Mouse (Mus musculus): ENCODE data around the gene Azin2.

Azin2 gene

DNA sequence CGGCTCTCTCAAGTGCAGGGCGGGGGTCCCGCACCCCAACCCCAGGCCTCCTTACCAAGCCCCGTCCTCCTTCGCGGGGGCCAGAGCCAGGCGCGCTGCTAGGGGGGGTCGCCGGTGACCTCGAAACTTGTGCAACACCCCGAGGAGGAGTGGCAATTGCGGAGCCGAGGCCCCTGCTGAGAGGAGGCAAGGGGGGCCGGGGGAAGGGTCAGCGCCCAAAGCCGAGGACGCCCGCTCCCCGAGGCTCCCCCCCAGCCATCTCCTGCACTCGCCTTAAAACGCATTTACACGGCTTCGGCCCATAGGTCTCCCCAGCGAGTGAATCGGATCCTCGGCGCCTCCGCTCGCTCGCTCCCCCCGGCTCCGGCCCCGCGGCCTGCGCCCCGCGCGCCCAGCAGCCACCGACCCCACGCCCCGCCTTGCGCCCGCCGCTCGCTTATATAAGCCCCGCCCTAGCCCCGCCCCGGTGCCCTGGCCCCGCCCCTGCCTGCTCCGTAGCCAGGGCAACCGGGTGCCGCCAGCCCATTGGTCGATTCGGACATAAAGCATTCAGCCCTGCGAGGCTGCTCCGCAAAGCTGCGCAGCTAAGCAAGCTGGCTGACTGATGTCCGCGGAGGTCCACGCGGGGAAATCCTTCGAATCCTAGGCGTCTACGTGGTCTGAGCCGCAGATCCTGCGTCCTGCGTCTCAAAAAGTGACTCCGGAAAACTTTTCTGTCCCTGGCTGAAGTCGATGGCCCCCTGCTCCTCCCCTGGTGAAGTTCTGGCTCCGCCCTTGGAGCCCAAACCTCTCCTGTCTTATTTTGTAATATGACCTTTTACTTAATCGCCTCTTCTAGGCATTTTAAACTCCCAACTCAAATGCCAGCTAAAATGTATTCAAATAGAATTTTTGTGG is at the start of gene Azin2:
Gene Azin2 (minus strand): TSS at position 414 of the 897 bp plus-strand sequence.
- DNase-seq = peak; percentile 93

DNA sequence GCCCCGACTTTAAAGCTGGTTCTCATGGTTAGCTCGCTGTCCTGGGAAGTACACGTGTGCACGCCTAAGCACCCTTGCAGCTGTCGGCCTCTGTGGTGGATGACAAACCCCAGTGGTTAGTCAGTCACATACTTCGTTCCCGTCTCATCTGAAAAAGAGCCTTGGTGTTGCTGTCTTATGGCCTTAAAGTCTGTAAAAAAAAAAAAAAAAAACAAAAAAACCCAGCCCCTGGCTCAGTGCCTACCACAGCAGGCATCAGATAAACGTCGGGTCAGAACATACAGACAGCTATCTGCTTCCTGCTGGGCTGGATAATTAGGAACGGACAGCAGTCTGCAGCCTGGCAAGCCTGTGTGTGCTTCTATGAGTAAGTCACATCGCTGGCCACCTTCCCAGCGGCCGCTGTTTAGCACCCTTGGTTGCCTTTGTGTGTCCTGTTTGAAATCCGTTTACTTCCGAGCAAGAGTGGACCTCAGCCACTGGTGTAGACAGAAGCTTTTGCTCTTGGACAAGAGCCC is 49.4 kb upstream of the Azin2 start:
- peak; percentile 55 for DNase-seq

DNA sequence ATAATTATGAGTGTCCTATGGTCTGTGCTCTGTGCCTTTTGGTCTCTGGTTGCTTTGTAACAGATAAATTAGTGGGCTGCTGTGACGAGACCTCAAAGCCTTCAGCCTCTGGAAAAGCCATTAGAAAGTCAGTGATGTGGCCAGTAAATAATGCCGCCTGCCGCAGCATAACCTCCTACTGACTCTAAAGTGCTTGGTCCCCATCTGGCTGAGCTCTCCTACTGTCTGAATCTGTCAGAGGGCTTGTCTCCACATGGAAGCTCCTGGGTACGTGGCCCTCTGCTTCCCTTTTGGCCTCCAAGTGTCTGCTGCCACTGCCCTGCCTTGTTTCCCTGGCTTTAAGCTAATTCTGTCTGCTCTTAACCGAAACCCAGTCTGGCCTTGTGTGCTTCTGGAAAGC is 47.3 kb upstream of the Azin2 start:
- DNase-seq = no peak

DNA sequence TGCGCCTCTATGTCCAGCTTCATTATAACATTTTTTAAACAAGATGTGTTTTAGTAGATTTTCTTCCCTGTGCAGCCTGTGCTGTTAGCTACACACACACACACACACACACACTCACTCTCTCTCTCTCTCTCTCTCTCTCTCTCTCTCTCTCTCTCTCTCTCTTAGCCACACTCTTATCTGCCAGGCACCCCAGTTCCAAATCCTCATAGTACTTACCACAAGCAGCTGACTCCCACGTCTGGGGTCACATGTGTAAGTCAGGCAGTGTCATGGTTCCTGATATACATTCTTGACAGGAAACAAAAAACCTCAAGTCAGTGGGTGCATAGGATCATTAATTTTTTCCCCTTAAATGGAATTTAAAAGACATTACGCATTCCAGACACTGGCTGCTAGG is 46.4 kb upstream of the Azin2 start:
- no peak for DNase-seq

DNA sequence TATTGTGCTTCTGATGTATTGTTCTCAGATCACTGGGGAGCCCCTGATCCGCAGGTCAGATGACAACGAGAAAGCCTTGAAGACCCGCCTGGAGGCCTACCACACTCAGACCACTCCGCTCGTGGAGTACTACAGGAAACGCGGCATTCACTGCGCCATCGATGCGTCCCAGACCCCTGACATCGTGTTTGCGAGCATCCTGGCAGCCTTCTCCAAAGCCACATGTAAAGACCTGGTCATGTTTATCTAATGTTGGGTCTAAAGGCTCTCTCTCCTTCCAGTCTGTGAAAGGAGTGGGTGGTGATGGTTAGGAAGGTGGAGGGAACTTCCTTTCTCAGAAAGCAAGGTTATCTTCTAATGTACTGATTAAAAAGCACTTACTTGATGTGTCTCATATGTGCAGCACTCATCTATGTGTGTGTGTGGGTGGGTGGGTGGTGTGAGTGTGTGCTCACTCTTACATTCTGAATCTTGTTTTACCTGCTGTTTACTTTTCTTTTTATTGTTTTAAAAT is 45.8 kb upstream of the Azin2 start:
- DNase-seq = no peak

DNA sequence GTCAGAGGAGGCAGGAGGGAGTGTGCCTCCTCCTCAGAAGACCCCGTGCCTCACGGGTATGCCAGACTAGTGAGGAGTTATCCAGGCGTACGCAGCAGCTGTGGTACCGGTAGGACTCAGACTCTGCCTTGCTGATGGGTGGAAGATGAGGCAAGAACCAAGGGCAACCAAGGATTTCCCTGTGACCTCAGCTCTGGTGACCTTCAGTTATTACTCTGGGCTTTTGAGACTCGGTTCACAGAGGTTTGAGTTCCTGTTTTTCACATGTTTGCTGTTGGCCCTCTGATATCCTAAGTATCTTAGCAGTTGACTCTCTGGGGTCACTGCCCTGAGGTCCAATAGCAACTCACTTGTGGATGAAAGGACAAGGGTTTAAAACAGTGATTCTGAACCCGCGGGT is 41.5 kb upstream of the Azin2 start:
- no peak for DNase-seq

DNA sequence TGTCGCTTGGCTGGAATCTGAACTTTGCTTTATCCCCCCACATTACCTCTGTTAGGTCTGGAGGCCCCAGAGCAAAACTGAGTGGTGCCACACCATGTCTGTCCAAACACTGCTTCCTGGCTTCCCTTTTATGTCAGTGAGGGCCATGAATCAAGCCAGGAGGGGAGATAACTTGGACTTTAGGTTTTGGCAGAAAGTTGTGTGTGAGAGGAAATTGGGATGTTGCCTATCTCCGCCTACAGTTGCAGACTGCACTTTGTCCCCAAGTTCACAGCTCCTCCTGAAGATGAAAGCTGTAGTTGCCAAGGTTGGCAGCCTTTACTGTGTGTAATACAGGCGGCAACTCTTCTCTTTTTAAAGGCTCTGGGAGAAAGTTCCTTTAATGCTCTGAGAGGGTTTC is 38.5 kb upstream of the Azin2 start:
- DNase-seq = no peak

DNA sequence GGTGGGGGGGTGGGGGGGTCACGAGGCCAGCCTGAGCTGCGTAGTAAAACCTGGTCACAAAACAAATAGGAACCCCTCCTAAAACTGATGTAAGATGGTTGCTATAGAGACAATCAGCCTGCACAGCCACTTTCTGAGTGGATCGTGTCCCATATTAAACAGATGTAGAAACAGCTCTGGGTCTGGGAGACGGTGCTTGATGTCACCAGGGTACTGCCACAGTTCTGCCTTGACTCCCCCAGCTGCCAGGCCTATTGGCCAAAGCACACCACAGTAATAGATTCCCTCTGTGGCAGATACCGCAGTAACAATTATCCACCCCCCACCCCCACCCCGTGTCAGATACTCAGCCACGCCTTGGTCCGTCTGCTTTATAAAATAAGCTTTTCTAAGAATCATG is 36.2 kb upstream of the Azin2 start:
- no peak for DNase-seq

DNA sequence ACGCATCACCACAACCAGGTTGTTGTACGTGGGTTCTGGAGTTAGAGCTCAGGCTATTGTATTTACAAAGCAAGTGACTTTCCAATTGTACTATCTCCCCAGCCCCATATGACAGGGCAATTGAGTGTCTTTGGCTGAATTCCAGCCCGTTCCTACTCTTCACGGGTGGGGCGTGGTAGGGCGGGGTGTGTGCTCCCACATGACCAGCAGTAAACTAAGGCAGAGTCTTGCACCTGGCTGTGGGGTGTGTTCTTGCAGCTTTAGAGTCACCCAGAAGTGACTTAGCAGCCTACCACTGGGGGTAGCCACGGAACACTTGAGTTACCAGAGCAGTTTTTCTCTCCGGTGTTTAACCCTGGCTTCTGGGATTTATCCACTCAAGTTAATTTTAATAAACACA is 35.0 kb upstream of the Azin2 start:
- no peak for DNase-seq

DNA sequence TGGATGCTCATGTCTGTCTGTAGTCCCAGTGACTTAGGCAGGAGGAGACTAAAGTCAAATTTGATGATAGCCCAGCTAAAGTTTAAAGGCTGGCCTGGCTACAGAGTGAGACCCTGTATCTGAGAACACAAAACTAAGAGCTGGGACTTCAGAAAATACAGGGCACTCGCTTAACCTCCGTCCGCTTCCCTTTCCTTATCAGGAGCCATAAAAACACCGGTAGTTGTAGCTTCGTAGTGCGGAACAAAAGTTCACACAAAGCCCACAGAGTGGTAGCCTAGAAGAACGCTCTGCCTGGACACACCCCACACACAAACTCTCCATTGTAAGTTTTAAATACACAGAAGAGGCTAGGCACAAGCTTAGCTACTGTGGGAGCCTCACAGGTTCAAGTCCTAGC is 33.0 kb upstream of the Azin2 start:
- DNase-seq = no peak

DNA sequence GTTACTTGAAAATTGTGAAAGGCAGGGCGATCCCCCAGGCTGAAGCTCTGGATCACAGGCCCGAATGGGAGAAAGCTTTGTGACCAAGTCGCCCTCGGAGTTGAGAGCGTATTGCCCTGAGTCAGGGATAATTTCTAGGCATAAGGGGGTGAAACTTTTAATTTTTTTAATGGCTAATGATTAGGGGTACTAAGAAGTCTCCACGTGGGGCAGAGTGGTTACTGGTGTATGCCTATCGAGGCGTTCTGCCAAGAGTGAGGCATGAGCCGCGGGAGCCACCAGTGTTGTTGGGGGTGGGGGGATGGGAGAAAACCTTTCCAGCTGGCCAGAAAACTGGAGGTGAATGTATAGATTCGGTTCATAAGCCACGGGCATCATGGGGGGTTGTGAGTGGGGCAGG is 31.4 kb upstream of the Azin2 start:
- no peak for DNase-seq

DNA sequence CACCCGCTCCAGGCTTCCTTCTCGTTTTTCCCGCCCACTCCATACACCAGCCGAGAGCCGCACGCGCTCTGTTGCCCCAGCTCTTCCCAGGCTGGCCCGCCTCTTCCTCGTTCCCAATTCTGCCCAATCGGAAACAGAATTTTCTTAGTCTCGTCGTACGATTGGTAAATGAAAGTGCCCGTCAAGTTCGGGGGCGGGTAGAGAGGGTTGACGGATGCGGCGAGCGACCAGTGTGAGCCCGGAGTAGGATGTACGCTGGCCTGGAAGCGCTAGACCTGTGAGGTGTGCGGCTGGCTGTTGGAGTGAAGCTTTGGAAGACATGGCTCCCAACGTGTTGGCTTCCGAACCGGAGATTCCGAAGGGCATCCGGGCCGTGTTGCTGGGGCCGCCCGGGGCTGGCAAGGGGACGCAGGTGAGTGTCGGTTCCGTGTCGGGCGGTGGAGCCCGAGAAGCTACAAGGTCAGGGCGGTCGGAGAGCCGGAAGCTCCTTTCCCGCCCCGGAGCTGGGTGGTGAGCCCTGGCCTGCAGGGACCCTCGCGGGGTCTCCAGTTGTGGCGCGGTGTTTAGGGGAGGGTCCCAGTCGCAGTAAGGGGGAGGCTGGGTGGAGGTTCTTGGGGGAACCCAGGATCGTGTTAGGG is 30.9 kb upstream of the Azin2 start:
- DNase-seq = peak; percentile 98

DNA sequence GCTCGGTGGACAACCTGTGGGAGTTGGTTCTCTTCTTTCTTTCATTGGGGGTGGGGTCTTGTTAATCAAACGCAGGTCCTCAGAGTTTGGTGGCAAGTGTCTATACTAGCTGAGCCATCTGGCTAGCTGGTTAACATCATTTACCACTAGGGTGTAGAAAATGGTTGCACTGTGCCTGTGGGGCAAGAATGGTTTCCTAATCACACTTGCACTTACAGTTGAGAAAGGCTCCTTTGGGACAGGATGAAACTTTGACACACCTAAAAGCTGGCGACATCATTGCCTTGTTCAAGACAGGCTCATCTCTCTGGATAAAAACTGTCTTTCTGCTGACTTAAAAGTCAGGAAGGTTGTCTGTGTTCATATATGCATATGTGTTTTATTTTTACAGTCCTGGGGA is 29.9 kb upstream of the Azin2 start:
- DNase-seq = no peak

DNA sequence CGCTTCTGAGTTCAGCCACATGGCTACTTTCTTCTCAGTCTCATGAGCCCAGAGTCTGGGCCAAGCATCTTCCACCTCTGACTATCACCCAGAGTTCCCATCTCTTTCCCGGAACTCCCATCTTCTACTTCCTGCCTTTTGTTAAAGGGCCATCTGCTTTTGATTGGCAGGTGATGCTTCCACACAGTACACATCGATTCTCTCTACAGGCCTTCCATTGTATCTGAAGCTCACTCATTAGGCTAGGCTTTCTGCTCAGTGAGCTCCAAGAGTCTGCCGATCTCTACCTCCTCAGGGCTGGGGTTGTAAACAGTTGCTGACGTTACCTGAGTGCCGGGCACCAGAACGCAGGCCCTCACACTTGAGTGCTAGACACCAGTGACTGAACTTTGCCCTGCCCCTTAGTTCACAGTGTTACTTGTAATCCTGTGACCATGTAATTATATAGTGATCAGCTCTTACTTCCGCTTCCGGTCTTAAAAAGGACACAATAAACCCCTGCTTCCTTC is 29.3 kb upstream of the Azin2 start, which contains the start of gene Ak2:
Gene Ak2 (plus strand): TSS at position 459 of the 509 bp plus-strand sequence.
- no peak for DNase-seq

DNA sequence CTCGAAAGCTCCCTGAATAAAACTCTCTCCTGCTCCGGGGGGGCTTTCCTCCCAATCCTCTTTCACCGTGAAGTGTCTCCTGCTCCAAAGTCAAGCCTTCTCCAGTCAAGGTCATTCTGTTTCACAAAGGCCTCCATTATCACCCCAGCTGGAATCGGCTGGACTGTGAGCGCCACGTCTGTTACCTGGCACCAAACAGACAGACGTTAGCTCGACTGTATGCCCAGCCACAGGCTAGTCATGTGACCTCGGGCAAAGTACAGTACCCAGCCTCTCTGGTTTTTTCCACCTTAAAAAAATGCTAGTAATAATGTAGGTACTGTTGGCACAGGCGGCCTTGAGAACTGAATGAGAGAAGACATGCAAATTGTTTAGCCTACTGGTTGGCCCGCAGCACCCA is 27.4 kb upstream of the Azin2 start:
- no peak for DNase-seq

DNA sequence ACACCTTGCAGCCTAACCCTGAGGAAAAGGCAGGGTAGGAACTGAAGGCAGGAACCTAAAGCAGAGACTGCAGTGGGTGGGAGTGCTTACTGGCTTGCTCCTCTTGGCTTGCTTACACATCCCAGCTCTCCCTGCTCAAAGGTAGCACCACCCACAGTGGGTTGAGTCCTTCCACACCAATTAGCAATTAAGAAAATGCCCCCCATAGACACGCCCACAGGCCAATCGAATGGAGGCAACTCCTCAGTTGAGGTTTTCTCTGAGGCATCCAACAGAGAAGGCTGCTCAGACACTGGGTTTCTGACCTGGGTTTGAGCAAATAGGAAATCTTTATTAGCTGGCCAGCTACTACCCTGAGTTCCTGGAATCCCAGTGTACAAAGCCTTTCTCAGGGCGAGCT is 26.7 kb upstream of the Azin2 start:
- DNase-seq = no peak

DNA sequence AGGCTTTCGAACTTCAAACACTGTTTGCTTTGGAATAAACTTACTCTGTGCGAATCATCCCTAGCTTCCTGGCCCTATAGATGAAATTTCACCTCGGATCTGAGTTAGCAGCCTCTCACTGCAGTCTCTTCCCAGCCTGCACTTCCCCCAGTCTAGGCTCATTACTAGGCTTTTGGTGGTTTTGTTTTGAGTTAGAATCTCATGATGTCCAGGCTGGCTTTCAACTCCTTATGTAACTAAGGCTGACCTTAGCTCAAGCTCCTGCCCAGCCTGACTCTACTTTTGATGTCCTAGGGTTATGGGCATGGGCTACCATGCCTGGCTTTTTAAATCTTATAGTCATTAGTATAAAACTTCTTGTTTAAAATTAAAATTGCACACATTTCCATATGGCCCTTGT is 22.4 kb upstream of the Azin2 start:
- no peak for DNase-seq

DNA sequence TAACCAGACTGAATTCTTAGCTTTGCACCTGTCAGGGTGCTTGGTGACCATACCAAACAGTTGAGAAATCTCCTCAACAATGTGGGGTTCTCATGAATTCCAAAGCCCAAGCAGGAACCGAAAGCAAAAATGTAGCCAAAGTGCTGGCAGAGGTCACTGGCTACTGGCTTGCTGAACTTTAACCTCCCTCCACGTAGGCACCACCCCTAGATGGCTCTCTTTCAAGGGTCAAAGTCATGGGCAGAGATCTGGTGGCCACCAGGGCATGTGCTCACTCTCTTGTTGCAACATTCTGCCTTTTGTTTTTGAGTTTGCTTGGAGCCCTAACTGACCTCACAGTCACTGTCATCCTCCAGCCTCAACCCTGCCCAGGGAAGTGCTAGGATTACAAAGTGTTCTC is 21.4 kb upstream of the Azin2 start:
- DNase-seq = no peak

DNA sequence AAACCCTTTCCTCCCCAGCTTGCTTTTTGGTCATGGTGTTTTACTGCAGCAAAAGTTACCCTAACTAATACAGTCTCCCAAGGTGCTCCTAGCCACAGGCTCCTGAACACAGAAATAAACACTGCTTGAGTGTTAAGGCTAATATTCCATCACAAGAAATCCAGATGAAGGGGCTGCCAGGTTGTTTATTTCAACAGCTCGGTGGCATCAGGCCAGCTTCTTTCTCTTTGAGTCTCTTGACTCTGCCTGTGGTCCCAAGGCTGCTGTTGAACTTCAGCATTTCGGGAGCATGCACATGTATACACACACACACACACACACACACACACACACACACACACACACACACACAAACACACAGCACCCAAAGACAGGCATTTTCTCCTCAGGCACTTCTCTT is 20.9 kb upstream of the Azin2 start:
- no peak for DNase-seq

DNA sequence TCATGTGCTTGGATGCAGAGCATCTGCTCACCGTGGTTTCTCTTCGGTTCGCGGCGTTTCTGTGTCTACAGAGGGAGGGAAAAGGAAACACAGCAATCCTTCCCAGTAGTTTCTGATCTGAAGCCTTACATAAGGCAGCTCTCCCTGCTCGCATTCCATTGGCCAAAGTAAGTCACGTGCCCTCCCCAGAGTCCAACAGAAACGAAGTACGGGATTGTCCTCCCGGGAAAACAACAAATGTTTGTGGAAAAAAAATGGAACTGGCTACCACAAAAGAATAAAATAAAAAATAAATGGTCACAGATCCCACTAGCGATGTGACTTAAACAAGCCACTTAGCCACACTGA is 19.6 kb upstream of the Azin2 start:
- DNase-seq = no peak

DNA sequence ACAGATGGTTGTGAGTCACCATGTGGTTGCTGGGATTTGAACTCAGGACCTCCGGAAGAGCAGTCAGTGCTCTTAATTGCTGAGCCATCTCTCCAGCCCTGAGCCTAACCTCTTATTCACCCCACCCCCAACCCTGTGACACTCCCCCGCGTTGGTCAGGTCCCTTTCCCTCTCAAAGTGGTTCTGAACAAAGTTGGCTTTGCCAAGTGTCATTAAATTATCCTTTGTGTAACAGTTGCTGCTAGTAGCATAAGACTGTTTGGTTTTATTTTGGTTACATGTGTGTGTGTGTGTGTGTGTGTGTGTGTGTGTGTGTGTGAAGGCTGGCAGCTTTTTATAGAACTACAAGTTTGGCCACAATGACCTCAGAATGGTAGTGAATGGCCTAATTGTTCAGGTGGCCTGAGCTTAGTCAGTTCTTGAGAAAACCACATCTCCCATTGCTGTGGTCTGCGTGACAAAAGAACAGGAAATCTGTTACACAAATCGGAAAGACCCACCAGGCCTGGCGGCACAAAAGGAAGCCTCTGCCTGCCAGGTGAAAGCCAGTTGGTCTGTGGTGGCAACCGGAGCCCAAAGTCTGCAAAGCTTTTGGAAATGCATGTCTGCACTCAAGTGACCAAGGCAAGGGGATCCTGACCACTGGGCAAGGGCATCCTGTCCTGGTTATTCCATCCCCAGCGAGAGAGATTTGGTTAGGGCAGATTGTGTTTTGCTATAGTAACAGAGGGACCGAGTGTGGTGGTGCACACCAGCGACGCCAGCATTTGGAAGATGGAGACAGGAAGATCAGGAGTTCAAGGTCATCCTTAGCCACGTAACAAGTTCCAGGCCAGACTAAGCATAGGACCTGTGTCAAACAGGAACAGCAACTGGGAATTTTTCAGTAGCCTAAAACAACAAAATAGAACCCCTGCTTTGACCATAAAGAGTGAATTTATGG is 18.9 kb upstream of the Azin2 start:
- no peak for DNase-seq

DNA sequence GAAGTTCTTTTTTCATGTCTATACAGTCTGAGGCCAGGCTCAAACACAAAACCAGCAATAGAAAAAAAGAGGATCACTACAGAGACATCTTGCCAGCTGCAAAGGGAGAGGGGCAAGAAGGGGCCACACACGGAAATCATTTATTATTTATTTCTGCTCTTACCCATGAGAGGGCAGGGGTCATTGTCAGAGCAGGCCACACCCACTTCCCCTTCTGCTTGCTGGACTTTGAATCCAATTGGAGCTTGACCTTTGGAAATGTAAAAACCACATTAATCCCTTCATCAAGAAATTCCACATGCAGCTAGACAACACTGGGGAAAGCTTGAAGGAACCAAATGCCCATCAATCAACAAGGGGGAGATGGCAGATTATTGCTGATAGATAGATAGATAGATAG is 16.4 kb upstream of the Azin2 start:
- DNase-seq = no peak

DNA sequence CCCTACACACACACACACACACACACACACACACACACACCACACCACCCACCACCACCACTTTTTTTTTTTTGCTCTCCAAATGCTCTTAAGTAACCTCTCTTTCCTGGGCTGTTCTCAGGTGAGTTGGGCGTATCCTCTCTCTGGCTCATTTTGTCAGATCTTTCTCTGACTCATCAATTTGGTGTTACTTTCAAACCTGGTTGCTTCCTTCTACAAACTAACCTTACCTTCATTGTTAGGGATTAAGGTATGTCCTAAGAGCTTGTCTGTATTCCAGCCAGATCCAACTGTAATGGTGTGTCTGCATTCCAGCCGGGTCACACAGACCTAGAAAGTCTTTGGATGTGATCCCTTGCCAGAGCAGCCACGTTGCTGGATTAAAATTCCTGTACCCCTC is 15.0 kb upstream of the Azin2 start:
- DNase-seq = no peak
